Mouse (Mus musculus): ENCODE results near the gene Hmg20b. TPM values are rescaled to one million over a fixed set of nuclear protein-coding genes. Genes with fewer than 3 reads are reported as not detected.

The Hmg20b gene
- polyA plus RNA-seq (2015; fragmentation: Nextera tagmentation; extraction: Ambion mirVana): 27.1 and 30.3 TPM in 2 replicates

- Histone ChIP-seq H3K4me1 (replicated peaks) (peaks cover 82% of the 10 kb centered on the region), H3K4me2 (peak within 1 kb of the TSS; percentile 98), H3K9ac (peak within 1 kb of the TSS; percentile 96), H3K27ac (peak within 1 kb of the TSS; percentile 93), H3K36me3 (peaks cover 14% of the 10 kb centered on the region), H3K27me3 (peaks cover 7% of the 10 kb centered on the region), H3K9me3 (replicated peaks) (no peaks in the 10 kb centered on the region), H3K4me3 (replicated peaks) (peak within 1 kb of the TSS; percentile 90)
- ATAC-seq (ENCODE audit: low read depth): peak; percentile 90
- peak; percentile 99 for DNase-seq
- under 1% methylated on average over 54 of the region's 54 CpGs for WGBS (ENCODE audit: insufficient replicate concordance)
Measured at GRCm38 (mm10) chr10:81350351-81351063, at the start of gene Hmg20b. TSS of gene Hmg20b (minus strand) at chr10:81350480.

- peaks cover 21% of the 10 kb centered on the region; the same call in 1 of the 2 replicates for H3K27me3 ChIP-seq
Measured at GRCm38 (mm10) chr10:81399798-81400308, 49.6 kb upstream of the Hmg20b start.

GRCm38 (mm10) chr10:81399296-81399695 lies 49.0 kb upstream of the Hmg20b start:
- 78% methylated on average over 5 of the region's 5 CpGs for WGBS (ENCODE audit: insufficient replicate concordance)
- DNase-seq: no peak
- H3K4me1 ChIP-seq (replicated peaks): peaks cover 32% of the 10 kb centered on the region

More at GRCm38 (mm10) chr10:81399798-81400308, 49.6 kb upstream of the Hmg20b start:
- Histone ChIP-seq H3K36me3 (peaks cover 20% of the 10 kb centered on the region), H3K4me3 (replicated peaks) (no peak overlapping the region), H3K4me1 (replicated peaks) (peaks cover 36% of the 10 kb centered on the region), H3K4me2 (no peak overlapping the region), H3K9me3 (replicated peaks) (no peaks in the 10 kb centered on the region), H3K9ac (no peak overlapping the region), H3K27ac (no peak overlapping the region)
- 82% methylated on average over 18 of the region's 18 CpGs for WGBS (ENCODE audit: insufficient replicate concordance)
- no peak for ATAC-seq (ENCODE audit: low read depth)
- no peak for DNase-seq

GRCm38 (mm10) chr10:81396749-81397148 lies 46.5 kb upstream of the Hmg20b start:
- H3K4me1 ChIP-seq (replicated peaks): peaks cover 33% of the 10 kb centered on the region
- H3K4me2 ChIP-seq: no peak overlapping the region
- no peaks in the 10 kb centered on the region for H3K9me3 ChIP-seq (replicated peaks)
- ATAC-seq (ENCODE audit: low read depth) (no peak), DNase-seq (no peak)
- peaks cover 6% of the 10 kb centered on the region; the same call in 1 of the 2 replicates for H3K27me3 ChIP-seq
- H3K4me3 ChIP-seq (replicated peaks): no peak overlapping the region
- H3K36me3 ChIP-seq: peaks cover 20% of the 10 kb centered on the region
- WGBS (ENCODE audit: insufficient replicate concordance): 91% methylated on average over 5 of the region's 5 CpGs
- no peak overlapping the region for H3K27ac ChIP-seq
- H3K9ac ChIP-seq: no peak overlapping the region

More at GRCm38 (mm10) chr10:81399296-81399695, 49.0 kb upstream of the Hmg20b start:
- Histone ChIP-seq H3K4me2 (no peak overlapping the region), H3K36me3 (peaks cover 20% of the 10 kb centered on the region), H3K9ac (no peak overlapping the region), H3K4me3 (replicated peaks) (no peak overlapping the region), H3K9me3 (replicated peaks) (no peaks in the 10 kb centered on the region), H3K27me3 (peaks cover 15% of the 10 kb centered on the region; the same call in 1 of the 2 replicates), H3K27ac (no peak overlapping the region)
- ATAC-seq (ENCODE audit: low read depth): no peak

- ATAC-seq (ENCODE audit: low read depth): no peak
Measured at GRCm38 (mm10) chr10:81395865-81396264, 45.6 kb upstream of the Hmg20b start.

GRCm38 (mm10) chr10:81395127-81395526 lies 44.8 kb upstream of the Hmg20b start:
- no peak overlapping the region for H3K4me2 ChIP-seq
- WGBS (ENCODE audit: insufficient replicate concordance): 9% methylated on average over 5 of the region's 5 CpGs

More at GRCm38 (mm10) chr10:81395865-81396264, 45.6 kb upstream of the Hmg20b start:
- Histone ChIP-seq H3K9ac (no peak overlapping the region), H3K4me1 (replicated peaks) (peaks cover 24% of the 10 kb centered on the region), H3K27me3 (peaks cover 6% of the 10 kb centered on the region; the same call in 1 of the 2 replicates), H3K27ac (no peak overlapping the region), H3K4me3 (replicated peaks) (no peak overlapping the region), H3K9me3 (replicated peaks) (no peaks in the 10 kb centered on the region), H3K4me2 (no peak overlapping the region), H3K36me3 (peaks cover 20% of the 10 kb centered on the region)
- 85% methylated on average over 4 of the region's 4 CpGs for WGBS (ENCODE audit: insufficient replicate concordance)
- no peak for DNase-seq

GRCm38 (mm10) chr10:81393456-81394063 lies 43.3 kb upstream of the Hmg20b start:
- ATAC-seq (ENCODE audit: low read depth) (no peak), DNase-seq (no peak)
- 6% methylated on average over 19 of the region's 19 CpGs for WGBS (ENCODE audit: insufficient replicate concordance)
- no peaks in the 10 kb centered on the region for H3K9me3 ChIP-seq (replicated peaks)
- H3K36me3 ChIP-seq: peaks cover 11% of the 10 kb centered on the region
- H3K4me2 ChIP-seq: peak overlapping the region; percentile 66
- H3K4me1 ChIP-seq (replicated peaks): peaks cover 35% of the 10 kb centered on the region
- peak overlapping the region; percentile 55 for H3K27ac ChIP-seq
- H3K4me3 ChIP-seq (replicated peaks): peak overlapping the region; percentile 34
- H3K9ac ChIP-seq: peak overlapping the region; percentile 50
- no peaks in the 10 kb centered on the region for H3K27me3 ChIP-seq

More at GRCm38 (mm10) chr10:81395127-81395526, 44.8 kb upstream of the Hmg20b start:
- no peak overlapping the region for H3K27ac ChIP-seq
- H3K9ac ChIP-seq: no peak overlapping the region
- H3K27me3 ChIP-seq: 0 out of 2 replicates have a peak, but pooled peaks cover 2% of the 10 kb centered on the region
- DNase-seq (no peak), ATAC-seq (ENCODE audit: low read depth) (no peak)
- no peak overlapping the region for H3K4me3 ChIP-seq (replicated peaks)
- H3K36me3 ChIP-seq: peaks cover 13% of the 10 kb centered on the region
- peaks cover 23% of the 10 kb centered on the region for H3K4me1 ChIP-seq (replicated peaks)
- no peaks in the 10 kb centered on the region for H3K9me3 ChIP-seq (replicated peaks)

- H3K9me3 ChIP-seq (replicated peaks): no peaks in the 10 kb centered on the region
- DNase-seq: no peak
- H3K27ac ChIP-seq: peak within 1 kb of the TSS; percentile 55
- no peak for ATAC-seq (ENCODE audit: low read depth)
- H3K36me3 ChIP-seq: peaks cover 19% of the 10 kb centered on the region
- peaks cover 42% of the 10 kb centered on the region for H3K4me1 ChIP-seq (replicated peaks)
- peak within 1 kb of the TSS; percentile 66 for H3K4me2 ChIP-seq
- 55% methylated on average over 14 of the region's 14 CpGs for WGBS (ENCODE audit: insufficient replicate concordance)
- peak within 1 kb of the TSS; percentile 34 for H3K4me3 ChIP-seq (replicated peaks)
- peak within 1 kb of the TSS; percentile 50 for H3K9ac ChIP-seq
- H3K27me3 ChIP-seq: no peaks in the 10 kb centered on the region
Measured at GRCm38 (mm10) chr10:81392781-81393185, 42.5 kb upstream of the Hmg20b start, which contains the start of gene Smim24. TSS of gene Smim24 (plus strand) at chr10:81393051.

- Histone ChIP-seq H3K27ac (no peak overlapping the region; the same call in 1 of the 2 replicates), H3K4me1 (replicated peaks) (peaks cover 43% of the 10 kb centered on the region), H3K36me3 (peaks cover 24% of the 10 kb centered on the region), H3K4me3 (replicated peaks) (no peak overlapping the region), H3K9me3 (replicated peaks) (no peaks in the 10 kb centered on the region), H3K4me2 (no peak overlapping the region), H3K27me3 (no peaks in the 10 kb centered on the region), H3K9ac (no peak overlapping the region)
- ATAC-seq (ENCODE audit: low read depth) (no peak), DNase-seq (no peak)
- 59% methylated on average over 6 of the region's 6 CpGs for WGBS (ENCODE audit: insufficient replicate concordance)
Measured at GRCm38 (mm10) chr10:81392270-81392669, 42.0 kb upstream of the Hmg20b start.

- Histone ChIP-seq H3K36me3 (peaks cover 38% of the 10 kb centered on the region), H3K9me3 (replicated peaks) (no peaks in the 10 kb centered on the region), H3K4me3 (replicated peaks) (no peak overlapping the region), H3K4me1 (replicated peaks) (peaks cover 50% of the 10 kb centered on the region), H3K4me2 (no peak overlapping the region), H3K27me3 (no peaks in the 10 kb centered on the region), H3K9ac (no peak overlapping the region), H3K27ac (no peak overlapping the region)
- DNase-seq (no peak), ATAC-seq (ENCODE audit: low read depth) (no peak)
- WGBS (ENCODE audit: insufficient replicate concordance): 88% methylated on average over 13 of the region's 13 CpGs
Measured at GRCm38 (mm10) chr10:81390678-81390965, 40.3 kb upstream of the Hmg20b start.
